Mouse (Mus musculus): ENCODE measurements around the gene Trio. TPM values are rescaled to one million over a fixed set of nuclear protein-coding genes. Genes with fewer than 3 reads are reported as not detected.

Trio gene
- polyA plus RNA-seq, 1 experiment, result 154 TPM

- no peaks in the 10 kb centered on the region; the same call in 1 of the 2 replicates for H3K4me1 ChIP-seq (ENCODE audit: control insufficient read depth, insufficient read depth, low read length)
- no peak overlapping the region for H3K4me3 ChIP-seq (ENCODE audit: insufficient read depth, low read length)
- no peak for TF ChIP-seq POLR2A (IDR thresholded peaks at IDR 0.05; ENCODE audit: low read depth, low read length)
- TF ChIP-seq CTCF (IDR thresholded peaks at IDR 0.05; ENCODE audit: borderline replicate concordance, insufficient read depth, low read length), result peak; percentile 19; the same call in 1 of the 2 replicates
- H3K27ac ChIP-seq (ENCODE audit: insufficient read depth, low read length), result no peak overlapping the region
Measured at GRCm38 (mm10) chr15:27905341-27905740, 120.3 kb downstream of the Trio start.

DNA sequence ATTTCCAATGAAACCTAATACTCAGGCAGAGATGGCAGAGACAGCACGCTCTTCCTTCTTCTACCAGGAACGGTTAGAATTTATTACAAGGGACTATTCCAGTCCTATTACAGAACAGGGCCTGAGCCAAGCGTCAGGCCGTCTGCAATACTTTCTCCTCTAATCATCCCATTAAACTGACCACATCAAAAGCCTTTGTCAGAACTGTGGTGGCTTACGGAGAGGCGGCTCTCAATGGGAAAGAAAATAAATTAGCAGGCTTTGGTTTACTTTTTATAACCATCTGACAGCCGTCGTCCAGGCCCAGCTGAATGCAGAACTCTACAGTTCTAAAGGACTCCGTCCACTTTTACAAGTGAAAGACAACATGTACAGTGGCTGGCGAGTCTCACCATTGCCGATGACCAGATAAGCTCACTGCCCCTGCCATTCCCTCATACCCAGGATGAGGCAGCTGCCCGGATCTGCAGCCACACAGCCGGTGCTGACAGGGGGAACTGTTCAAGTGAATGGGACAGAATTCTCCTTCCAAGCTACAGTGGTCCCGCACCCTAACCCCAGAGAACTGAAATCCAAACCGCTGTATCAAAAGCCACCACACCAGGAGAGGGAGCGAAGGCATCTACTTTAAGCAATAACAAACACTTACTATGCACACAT lies 121.2 kb downstream of the Trio start:
- no peak overlapping the region for H3K4me3 ChIP-seq (ENCODE audit: insufficient read depth, low read length)
- H3K27ac ChIP-seq (ENCODE audit: insufficient read depth, low read length), result no peak overlapping the region
- no peak for TF ChIP-seq POLR2A (IDR thresholded peaks at IDR 0.05; ENCODE audit: low read depth, low read length)
- no peak for TF ChIP-seq CTCF (IDR thresholded peaks at IDR 0.05; ENCODE audit: borderline replicate concordance, insufficient read depth, low read length)
- peaks cover 2% of the 10 kb centered on the region for H3K4me1 ChIP-seq (ENCODE audit: control insufficient read depth, insufficient read depth, low read length)

- H3K27ac ChIP-seq (ENCODE audit: insufficient read depth, low read length), result no peak overlapping the region
- TF ChIP-seq CTCF (IDR thresholded peaks at IDR 0.05; ENCODE audit: borderline replicate concordance, insufficient read depth, low read length) (no peak), POLR2A (IDR thresholded peaks at IDR 0.05; ENCODE audit: low read depth, low read length) (no peak)
- H3K4me1 ChIP-seq (ENCODE audit: control insufficient read depth, insufficient read depth, low read length), result peaks cover 10% of the 10 kb centered on the region
- H3K4me3 ChIP-seq (ENCODE audit: insufficient read depth, low read length), result no peak overlapping the region
Measured at GRCm38 (mm10) chr15:27901200-27901599, 124.4 kb downstream of the Trio start.

GRCm38 (mm10) chr15:27898795-27899406 lies 126.7 kb downstream of the Trio start:
- no peak for TF ChIP-seq CTCF (IDR thresholded peaks at IDR 0.05; ENCODE audit: borderline replicate concordance, insufficient read depth, low read length)
- no peak for TF ChIP-seq POLR2A (IDR thresholded peaks at IDR 0.05; ENCODE audit: low read depth, low read length)
- H3K4me3 ChIP-seq (ENCODE audit: insufficient read depth, low read length), result no peak overlapping the region
- peaks cover 10% of the 10 kb centered on the region for H3K4me1 ChIP-seq (ENCODE audit: control insufficient read depth, insufficient read depth, low read length)
- H3K27ac ChIP-seq (ENCODE audit: insufficient read depth, low read length), result no peak overlapping the region

- peaks cover 4% of the 10 kb centered on the region; the same call in 1 of the 2 replicates for H3K4me1 ChIP-seq (ENCODE audit: control insufficient read depth, insufficient read depth, low read length)
- no peak overlapping the region for H3K27ac ChIP-seq (ENCODE audit: insufficient read depth, low read length)
- no peak overlapping the region for H3K4me3 ChIP-seq (ENCODE audit: insufficient read depth, low read length)
- TF ChIP-seq CTCF (IDR thresholded peaks at IDR 0.05; ENCODE audit: borderline replicate concordance, insufficient read depth, low read length) (no peak), POLR2A (IDR thresholded peaks at IDR 0.05; ENCODE audit: low read depth, low read length) (no peak)
Measured at GRCm38 (mm10) chr15:27894112-27894511, 131.5 kb downstream of the Trio start.

DNA sequence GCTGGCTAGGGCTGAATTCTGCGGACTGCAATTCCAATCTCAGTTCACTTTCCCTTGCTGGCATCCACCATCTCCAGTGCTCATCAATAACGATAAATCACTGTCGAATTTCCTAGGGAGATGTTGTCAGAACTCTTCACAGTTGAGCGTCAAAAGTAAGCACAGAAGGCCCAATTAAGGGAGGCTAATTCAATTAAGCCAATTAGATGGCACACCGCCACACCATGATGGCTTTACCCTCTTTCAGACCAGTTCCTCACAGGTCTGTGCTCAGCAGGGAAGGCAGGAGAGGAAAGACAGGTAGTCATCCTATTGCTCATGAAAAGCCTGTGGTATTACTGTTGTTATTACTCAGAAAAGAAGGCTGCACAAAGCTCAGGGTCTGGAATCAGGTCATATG lies 133.6 kb downstream of the Trio start:
- TF ChIP-seq CTCF (IDR thresholded peaks at IDR 0.05; ENCODE audit: borderline replicate concordance, insufficient read depth, low read length) (no peak), POLR2A (IDR thresholded peaks at IDR 0.05; ENCODE audit: low read depth, low read length) (no peak)
- H3K27ac ChIP-seq (ENCODE audit: insufficient read depth, low read length), result no peak overlapping the region
- no peaks in the 10 kb centered on the region for H3K4me1 ChIP-seq (ENCODE audit: control insufficient read depth, insufficient read depth, low read length)
- no peak overlapping the region for H3K4me3 ChIP-seq (ENCODE audit: insufficient read depth, low read length)

DNA sequence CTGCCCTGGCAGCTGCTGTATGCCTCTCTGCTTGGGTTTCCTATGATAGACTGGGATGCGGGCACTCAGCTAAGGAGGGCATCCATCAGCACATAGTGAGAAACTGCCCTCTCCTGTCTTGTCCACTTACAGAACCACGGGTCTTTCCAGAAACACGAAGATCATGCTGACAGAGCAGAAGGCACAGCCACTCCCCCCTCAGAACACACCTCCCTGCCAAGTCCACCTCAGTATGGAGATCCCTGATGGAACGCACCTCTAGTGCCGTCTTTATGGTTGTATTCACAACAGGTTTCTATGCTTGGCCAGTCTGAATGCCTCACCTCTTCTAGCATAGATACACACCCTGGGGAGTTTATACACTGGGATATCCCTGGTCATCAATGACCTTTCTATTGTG lies 135.0 kb downstream of the Trio start:
- no peak for TF ChIP-seq CTCF (IDR thresholded peaks at IDR 0.05; ENCODE audit: borderline replicate concordance, insufficient read depth, low read length)
- TF ChIP-seq POLR2A (IDR thresholded peaks at IDR 0.05; ENCODE audit: low read depth, low read length), result no peak

GRCm38 (mm10) chr15:27888153-27888552 lies 137.5 kb downstream of the Trio start:
- no peak overlapping the region for H3K27ac ChIP-seq (ENCODE audit: insufficient read depth, low read length)
- TF ChIP-seq POLR2A (IDR thresholded peaks at IDR 0.05; ENCODE audit: low read depth, low read length) (no peak), CTCF (IDR thresholded peaks at IDR 0.05; ENCODE audit: borderline replicate concordance, insufficient read depth, low read length) (no peak)

More for the DNA sequence above, 135.0 kb downstream of the Trio start:
- H3K4me1 ChIP-seq (ENCODE audit: control insufficient read depth, insufficient read depth, low read length), result no peaks in the 10 kb centered on the region
- no peak overlapping the region for H3K4me3 ChIP-seq (ENCODE audit: insufficient read depth, low read length)
- H3K27ac ChIP-seq (ENCODE audit: insufficient read depth, low read length), result no peak overlapping the region

DNA sequence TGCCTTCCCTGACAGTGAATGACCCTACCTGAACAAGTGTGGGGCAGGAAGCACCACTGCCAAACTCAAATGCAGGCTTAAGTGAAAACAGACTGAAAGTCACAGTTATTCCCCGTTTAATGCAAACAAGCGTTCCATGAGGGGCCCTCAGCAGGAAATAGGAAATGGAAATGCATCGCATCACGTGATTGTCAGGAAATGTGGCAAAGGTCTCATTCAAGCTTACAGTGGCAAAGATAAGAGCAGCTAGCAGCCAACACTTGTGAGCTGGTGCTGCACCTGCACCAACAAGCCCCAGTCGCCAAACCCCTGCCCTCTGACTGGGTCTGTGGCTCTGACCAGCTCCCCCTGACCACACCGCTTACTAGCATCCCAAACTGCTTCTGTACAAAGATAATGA lies 138.7 kb downstream of the Trio start:
- TF ChIP-seq POLR2A (IDR thresholded peaks at IDR 0.05; ENCODE audit: low read depth, low read length), result no peak
- no peak for TF ChIP-seq CTCF (IDR thresholded peaks at IDR 0.05; ENCODE audit: borderline replicate concordance, insufficient read depth, low read length)
- no peak overlapping the region for H3K4me3 ChIP-seq (ENCODE audit: insufficient read depth, low read length)
- no peak overlapping the region for H3K27ac ChIP-seq (ENCODE audit: insufficient read depth, low read length)
- H3K4me1 ChIP-seq (ENCODE audit: control insufficient read depth, insufficient read depth, low read length), result no peaks in the 10 kb centered on the region

More at GRCm38 (mm10) chr15:27888153-27888552, 137.5 kb downstream of the Trio start:
- Histone ChIP-seq H3K4me1 (ENCODE audit: control insufficient read depth, insufficient read depth, low read length) (no peaks in the 10 kb centered on the region), H3K4me3 (ENCODE audit: insufficient read depth, low read length) (no peak overlapping the region)

All from embryonic fibroblast, embryonic 13.5 days (primary cell).